Mouse (Mus musculus) ES-Bruce4 (cell line): ENCODE measurements around the gene Kxd1.

Experiments
- CTCF ChIP-seq: IDR thresholded peaks from one replicate; pipeline ENCODE4 v1.8.1; 2011; ENCODE audit warnings: low read depth, low read length
- POLR2A ChIP-seq: IDR thresholded peaks from one replicate; pipeline ENCODE4 v1.8.1; 2011; ENCODE audit warnings: low read length; ENCODE audit not compliant: insufficient read depth

- TF ChIP-seq CTCF (peak; percentile 27), POLR2A (no peak)
Observed at GRCm38 (mm10) chr8:70544200-70544687, 16.5 kb upstream of the Kxd1 start.
